Mouse (Mus musculus) small intestine, adult 2 months (tissue): Measurements from ENCODE around the gene Hbb-bs. TPM values are rescaled to one million over a fixed set of nuclear protein-coding genes. Genes with fewer than 3 reads are reported as not detected.
"Not testable (repeated sequence)": the region's sequence is repeated elsewhere in the genome, so short reads cannot be mapped to it uniquely, and the experiment has no call there.

Experiments used
- H3K27ac ChIP-seq: fragments of 200-500 bp; 2 replicates; pipeline ENCODE4 v1.5.1; 2012; ENCODE audit warnings: low read depth, low read length, control low read depth, inconsistent platforms; ENCODE audit not compliant: insufficient read depth
- H3K27me3 ChIP-seq: fragments of 200-500 bp; 2 replicates; pipeline ENCODE4 v1.6.1; 2012; ENCODE audit warnings: mild to moderate bottlenecking, moderate library complexity, low read length, inconsistent platforms; ENCODE audit not compliant: control insufficient read depth, insufficient read depth
- H3K36me3 ChIP-seq: fragments of 200-500 bp; 2 replicates; pipeline ENCODE4 v1.6.1; 2012; ENCODE audit warnings: mild to moderate bottlenecking, low read length, control low read depth, inconsistent platforms; ENCODE audit not compliant: control insufficient read depth, insufficient read depth
- H3K4me1 ChIP-seq: fragments of 200-500 bp; 2 replicates; pipeline ENCODE4 v1.6.1; 2012; ENCODE audit warnings: low read length, inconsistent platforms, mixed read lengths; ENCODE audit not compliant: control insufficient read depth, insufficient read depth, insufficient read length
- H3K4me3 ChIP-seq: fragments of 200-500 bp; 2 replicates; pipeline ENCODE4 v1.5.1; 2012; ENCODE audit warnings: low read depth, mild to moderate bottlenecking, control low read depth, inconsistent platforms, low read length, moderate library complexity
- CTCF ChIP-seq: fragments of 200-500 bp; IDR thresholded peaks from 2 replicates; pipeline ENCODE4 v1.5.1; 2012; ENCODE audit warnings: low read depth, mild to moderate bottlenecking, control low read depth, inconsistent platforms, low read length, moderate library complexity, mixed read lengths; ENCODE audit not compliant: insufficient replicate concordance, insufficient read length; ENCODE audit errors: extremely low read depth
- POLR2A ChIP-seq: fragments of 200-500 bp; IDR thresholded peaks from 2 replicates; pipeline ENCODE4 v1.6.1; 2012; ENCODE audit warnings: low read depth, mild to moderate bottlenecking, control low read depth, inconsistent platforms, low read length, moderate library complexity
- WGBS: fragments of 180-500 bp; shearing (Covaris S2); methylation state at CpG from one replicate; pipeline ENCODE4 v1.1.7; 2018; 5-methylcytosine and 5-hydroxymethylcytosine counted together
- polyA plus RNA-seq: library from polyadenylated mRNA; depleted of rRNA; stranded (reverse); fragments of >200 nt; gene quantifications from 2 replicates; pipeline ENCODE4 v1.2.3, GENCODE M21; 2012

The Hbb-bs gene
- polyA plus RNA-seq, 1 experiment, result 59.9 TPM

GRCm38 (mm10) chr7:103811223-103811845 is 16.6 kb downstream of the Hbb-bs start:
- H3K36me3 ChIP-seq, result no peaks in the 10 kb centered on the region
- 100% methylated on average over 1 of the region's 1 CpGs for WGBS
- H3K4me1 ChIP-seq, result no peaks in the 10 kb centered on the region
- no peak overlapping the region for H3K4me3 ChIP-seq
- H3K27me3 ChIP-seq, result no peaks in the 10 kb centered on the region
- no peak overlapping the region for H3K27ac ChIP-seq
- TF ChIP-seq CTCF, result no peak
- TF ChIP-seq POLR2A, result no peak

- Histone ChIP-seq H3K4me3 (no peak overlapping the region), H3K27me3 (no peaks in the 10 kb centered on the region), H3K27ac (no peak overlapping the region), H3K36me3 (no peaks in the 10 kb centered on the region), H3K4me1 (no peaks in the 10 kb centered on the region)
- TF ChIP-seq CTCF (no peak), POLR2A (no peak)
- 66% methylated on average over 3 of the region's 3 CpGs for WGBS
These were observed 17.1 kb downstream of the Hbb-bs start for GRCm38 (mm10) chr7:103810746-103811145.

GRCm38 (mm10) chr7:103810296-103810695 is 17.6 kb downstream of the Hbb-bs start:
- H3K27ac ChIP-seq, result no peak overlapping the region
- WGBS, result 89% methylated on average over 1 of the region's 1 CpGs
- no peaks in the 10 kb centered on the region for H3K27me3 ChIP-seq
- no peaks in the 10 kb centered on the region for H3K4me1 ChIP-seq
- no peak overlapping the region for H3K4me3 ChIP-seq
- TF ChIP-seq CTCF, result no peak
- no peak for TF ChIP-seq POLR2A
- H3K36me3 ChIP-seq, result no peaks in the 10 kb centered on the region

GRCm38 (mm10) chr7:103809801-103810155 is 18.1 kb downstream of the Hbb-bs start:
- no peaks in the 10 kb centered on the region for H3K4me1 ChIP-seq
- H3K36me3 ChIP-seq, result no peaks in the 10 kb centered on the region
- H3K27ac ChIP-seq, result no peak overlapping the region
- no peaks in the 10 kb centered on the region for H3K27me3 ChIP-seq
- 62% methylated on average over 1 of the region's 1 CpGs for WGBS
- no peak overlapping the region for H3K4me3 ChIP-seq
- no peak for TF ChIP-seq CTCF
- TF ChIP-seq POLR2A, result no peak

GRCm38 (mm10) chr7:103808971-103809800 is 18.7 kb downstream of the Hbb-bs start:
- H3K4me1 ChIP-seq, result no peaks in the 10 kb centered on the region
- WGBS, result 27% methylated on average over 5 of the region's 5 CpGs
- H3K27ac ChIP-seq, result no peak overlapping the region
- TF ChIP-seq CTCF (no peak), POLR2A (no peak)
- no peaks in the 10 kb centered on the region for H3K36me3 ChIP-seq
- H3K27me3 ChIP-seq, result no peaks in the 10 kb centered on the region
- no peak overlapping the region for H3K4me3 ChIP-seq

- not testable (repeated sequence) for H3K36me3 ChIP-seq, H3K27me3 ChIP-seq, H3K4me3 ChIP-seq, H3K27ac ChIP-seq, H3K4me1 ChIP-seq
- 67% methylated on average over 2 of the region's 2 CpGs for WGBS
These were observed 19.8 kb downstream of the Hbb-bs start for GRCm38 (mm10) chr7:103808120-103808519.

- Histone ChIP-seq H3K27me3 (no peaks in the 10 kb centered on the region), H3K36me3 (no peaks in the 10 kb centered on the region), H3K4me1 (no peaks in the 10 kb centered on the region), H3K27ac (no peak overlapping the region), H3K4me3 (no peak overlapping the region)
- TF ChIP-seq CTCF (no peak), POLR2A (no peak)
- 34% methylated on average over 1 of the region's 1 CpGs for WGBS
These were observed 21.0 kb downstream of the Hbb-bs start for GRCm38 (mm10) chr7:103806856-103807255.
